Mouse (Mus musculus): Measurements from ENCODE around the gene Snx1. TPM values are rescaled to one million over a fixed set of nuclear protein-coding genes. Genes with fewer than 3 reads are reported as not detected.

The Snx1 gene
- polyA plus RNA-seq, 1 experiment from 2014 or later = 73.6 TPM

GRCm38 (mm10) chr9:66038581-66038980, 87.8 kb downstream of the Snx1 start:
- Histone ChIP-seq H3K4me2 (ENCODE audit: low read depth, low read length) (no peak overlapping the region), H3K4me1 (ENCODE audit: control insufficient read depth, insufficient read depth, low read length) (no peaks in the 10 kb centered on the region), H3K9ac (ENCODE audit: low read length) (no peak overlapping the region), H3K4me3 (ENCODE audit: low read length) (no peak overlapping the region), H3K9me3 (replicated peaks; ENCODE audit: control insufficient read depth, low read length) (no peaks in the 10 kb centered on the region), H3K27ac (ENCODE audit: low read length) (no peak overlapping the region), H3K36me3 (ENCODE audit: control insufficient read depth, insufficient read depth) (peaks cover 16% of the 10 kb centered on the region; the same call in 1 of the 2 replicates), H3K27me3 (ENCODE audit: control insufficient read depth, insufficient read depth, low read length) (no peaks in the 10 kb centered on the region)
- WGBS = 91% methylated on average over 4 of the region's 4 CpGs
- no peak for ATAC-seq (replicated peaks; ENCODE audit: extremely low read depth, insufficient read depth, low FRiP score)

Other genes starting within 250 kb of the Snx1 start
- gene Pclaf, start 236.3 kb downstream of the Snx1 start, polyA plus RNA-seq (2015; fragmentation: Nextera tagmentation; extraction: Ambion mirVana) = 85.6 and 105 TPM in 2 replicates
- 21.7 and 22.5 TPM in 2 replicates for gene Trip4, start 217.8 kb downstream of the Snx1 start, polyA plus RNA-seq (2015; fragmentation: Nextera tagmentation; extraction: Ambion mirVana)
- gene Csnk1g1, start 217.7 kb downstream of the Snx1 start, polyA plus RNA-seq (2015; fragmentation: Nextera tagmentation; extraction: Ambion mirVana) = 11.7 and 12.4 TPM in 2 replicates
- 354 and 365 TPM in 2 replicates for gene Ppib, start 66.4 kb downstream of the Snx1 start, polyA plus RNA-seq (2015; fragmentation: Nextera tagmentation; extraction: Ambion mirVana)
- 1.4 and 1.8 TPM in 2 replicates for gene Snx22, start 56.9 kb downstream of the Snx1 start, polyA plus RNA-seq (2015; fragmentation: Nextera tagmentation; extraction: Ambion mirVana)
- 152 and 175 TPM in 2 replicates for gene Ciao2a, start within 50 bp of the Snx1 start, polyA plus RNA-seq (2015; fragmentation: Nextera tagmentation; extraction: Ambion mirVana)
- gene Dapk2, start 31.6 kb upstream of the Snx1 start, polyA plus RNA-seq (2015; fragmentation: Nextera tagmentation; extraction: Ambion mirVana) = 6.4 and 6.5 TPM in 2 replicates
- 16.3 and 17.0 TPM in 2 replicates for gene Herc1, start 223.9 kb upstream of the Snx1 start, polyA plus RNA-seq (2015; fragmentation: Nextera tagmentation; extraction: Ambion mirVana)